Comparison of ENCODE assay signal across 8 mouse cellular contexts in the genomic region with DNA sequence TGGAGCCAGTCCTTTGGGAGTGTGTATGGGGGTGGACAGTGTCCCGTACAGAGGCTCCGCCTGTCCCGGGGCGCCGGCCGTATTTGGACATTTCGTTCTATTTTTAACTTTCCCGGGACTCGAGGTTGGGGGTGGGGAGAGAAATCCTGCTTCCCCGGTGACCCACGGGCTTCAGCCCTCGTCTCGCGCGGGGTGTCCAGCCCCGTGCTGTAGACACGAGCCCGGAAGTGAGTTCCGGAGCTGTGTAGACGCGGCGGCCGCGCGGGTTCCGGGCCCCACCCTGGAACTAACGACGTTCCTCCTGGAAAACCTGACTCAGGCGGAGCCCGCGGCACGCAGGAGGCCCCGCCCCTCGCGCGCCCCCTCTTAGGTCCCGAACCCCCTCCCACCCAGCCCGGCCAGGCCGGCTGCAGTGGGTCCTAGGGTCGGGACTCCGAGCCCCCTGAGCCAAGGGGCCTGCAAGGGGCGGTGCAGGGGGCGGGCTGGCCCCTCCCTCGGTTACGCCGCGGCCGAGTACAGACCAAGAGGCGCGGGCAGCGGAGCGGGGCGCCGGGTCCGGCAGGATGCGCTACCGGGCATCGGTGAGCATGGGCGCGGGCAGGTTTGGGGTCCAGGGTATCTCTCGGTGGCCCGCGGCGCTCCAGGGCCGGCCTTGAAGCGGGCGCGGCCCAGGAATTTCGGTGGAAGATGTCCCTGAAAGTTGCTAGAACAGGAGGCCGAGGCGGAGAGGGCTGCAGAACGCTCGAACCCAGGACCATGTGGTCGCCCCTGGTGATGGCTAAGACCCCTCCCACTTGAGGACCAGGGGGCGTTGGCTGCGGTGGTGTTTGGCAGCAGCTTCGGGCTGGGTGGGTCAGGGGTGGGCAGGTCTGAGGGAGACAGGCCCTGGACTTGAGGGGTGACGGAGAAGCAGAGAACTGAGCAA. TPM values are rescaled to one million over a fixed set of nuclear protein-coding genes. Genes with fewer than 3 reads are reported as not detected.
DNase-seq lines count a peak whose midpoint lies in the region; ATAC-seq and TF ChIP-seq lines count a peak whose summit lies in the region.

No protein-coding gene starts in this region.

- WGBS in hindbrain, embryonic 14.5 days = 2% methylated on average over 78 of the region's 78 CpGs
- WGBS in limb, embryonic 10.5 days = 2% methylated on average over 78 of the region's 78 CpGs
- WGBS in midbrain, embryonic 11.5 days = 1% methylated on average over 78 of the region's 78 CpGs
- 2% methylated on average over 78 of the region's 78 CpGs for WGBS in small intestine, adult 2 months

- no peak overlapping the region for H3K27ac ChIP-seq in hindbrain, embryonic 14.5 days
- H3K27ac ChIP-seq in limb, embryonic 10.5 days = peak overlapping the region; percentile 84
- no peak overlapping the region for H3K27ac ChIP-seq in midbrain, embryonic 11.5 days (ENCODE audit: low read depth, low read length)
- peak overlapping the region; percentile 84 for H3K27ac ChIP-seq in small intestine, adult 2 months (ENCODE audit: insufficient read depth, low read depth, low read length)

- peak; percentile 34 for TF ChIP-seq POLR2A in small intestine, adult 2 months (IDR thresholded peaks at IDR 0.05; ENCODE audit: low read depth, low read length)

- no peak for TF ChIP-seq CTCF in small intestine, adult 2 months (IDR thresholded peaks at IDR 0.05; ENCODE audit: extremely low read depth, insufficient read length, insufficient replicate concordance, low read depth, low read length)

- peaks cover 37% of the 10 kb centered on the region for H3K27me3 ChIP-seq in hindbrain, embryonic 14.5 days (ENCODE audit: control insufficient read depth, insufficient read depth, low read length)
- peaks cover 52% of the 10 kb centered on the region for H3K27me3 ChIP-seq in limb, embryonic 10.5 days (ENCODE audit: low read depth, poor library complexity, severe bottlenecking)
- H3K27me3 ChIP-seq in midbrain, embryonic 11.5 days (ENCODE audit: control insufficient read depth, insufficient read depth, low read length) = peaks cover 33% of the 10 kb centered on the region
- no peaks in the 10 kb centered on the region for H3K27me3 ChIP-seq in small intestine, adult 2 months (ENCODE audit: control insufficient read depth, insufficient read depth, low read length)

- H3K9ac ChIP-seq in hindbrain, embryonic 14.5 days = peak overlapping the region; percentile 69
- peak overlapping the region; percentile 70 for H3K9ac ChIP-seq in midbrain, embryonic 11.5 days (ENCODE audit: low read length)

- peak overlapping the region; percentile 68 for H3K4me2 ChIP-seq in hindbrain, embryonic 14.5 days (replicated peaks)
- H3K4me2 ChIP-seq in midbrain, embryonic 11.5 days = peak overlapping the region; percentile 99

- H3K4me3 ChIP-seq in hindbrain, embryonic 14.5 days (replicated peaks; ENCODE audit: low read length) = peak overlapping the region; percentile 39
- H3K4me3 ChIP-seq in limb, embryonic 10.5 days = peak overlapping the region; percentile 67
- peak overlapping the region; percentile 58 for H3K4me3 ChIP-seq in midbrain, embryonic 11.5 days (ENCODE audit: low read depth, low read length)
- H3K4me3 ChIP-seq in small intestine, adult 2 months (ENCODE audit: low read depth, low read length) = peak overlapping the region; percentile 97

- H3K36me3 ChIP-seq in hindbrain, embryonic 14.5 days (replicated peaks; ENCODE audit: control insufficient read depth, insufficient read depth) = peaks cover 2% of the 10 kb centered on the region; the same call in 1 of the 2 replicates
- peaks cover 21% of the 10 kb centered on the region for H3K36me3 ChIP-seq in limb, embryonic 10.5 days
- no peaks in the 10 kb centered on the region for H3K36me3 ChIP-seq in midbrain, embryonic 11.5 days (ENCODE audit: control insufficient read depth, insufficient read depth, low read length)
- peaks cover 17% of the 10 kb centered on the region for H3K36me3 ChIP-seq in small intestine, adult 2 months (ENCODE audit: control insufficient read depth, insufficient read depth, low read length)

- peaks cover 19% of the 10 kb centered on the region; the same call in 1 of the 2 replicates for H3K4me1 ChIP-seq in hindbrain, embryonic 14.5 days (replicated peaks; ENCODE audit: control insufficient read depth, insufficient read depth, low read length)
- H3K4me1 ChIP-seq in limb, embryonic 10.5 days = peaks cover 60% of the 10 kb centered on the region
- peaks cover 20% of the 10 kb centered on the region for H3K4me1 ChIP-seq in midbrain, embryonic 11.5 days (ENCODE audit: control insufficient read depth, insufficient read depth, low read length)
- H3K4me1 ChIP-seq in small intestine, adult 2 months (ENCODE audit: control insufficient read depth, insufficient read depth, insufficient read length, low read length) = peaks cover 38% of the 10 kb centered on the region

- DNase-seq in NIH3T3 (ENCODE audit: low read depth) = peak; percentile 91
- DNase-seq in cerebellum, adult 8-10 months = peak; percentile 65
- peak; percentile 75 for DNase-seq in gastrocnemius, adult 18-20 months (ENCODE audit: low spot score)
- peak; percentile 30 for DNase-seq in hindbrain, embryonic 14.5 days (ENCODE audit: low spot score)
- DNase-seq in limb, embryonic 10.5 days (ENCODE audit: low spot score) = peak; percentile 78
- peak; percentile 92 for DNase-seq in midbrain, embryonic 11.5 days (ENCODE audit: low spot score, missing footprints)
- DNase-seq in yolk sac, embryonic 10.5 days (ENCODE audit: low spot score) = peak; percentile 82

- ATAC-seq in hindbrain, embryonic 14.5 days (ENCODE audit: low FRiP score) = peak; percentile 34; the same call in 1 of the 2 replicates
- ATAC-seq in midbrain, embryonic 11.5 days (ENCODE audit: low FRiP score) = peak; percentile 18

- no peaks in the 10 kb centered on the region for H3K9me3 ChIP-seq in hindbrain, embryonic 14.5 days (ENCODE audit: control insufficient read depth, low read length)
- no peaks in the 10 kb centered on the region for H3K9me3 ChIP-seq in limb, embryonic 10.5 days (replicated peaks)
- H3K9me3 ChIP-seq in midbrain, embryonic 11.5 days (ENCODE audit: control insufficient read depth, low read length) = no peaks in the 10 kb centered on the region

RNA-seq across cellular contexts. Expression of gene Myo1c, which starts 5.6 kb away (rescaled TPM):
- total RNA-seq in gastrocnemius, adult 18-20 months (2021) = 10 to 100 TPM; 32.6 to 40.7 TPM
- 8.7 and 10.4 TPM in 2 replicates for polyA plus RNA-seq in hindbrain, embryonic 14.5 days (2014; fragmentation: Nextera tagmentation; extraction: Ambion mirVana)
- polyA plus RNA-seq in limb, embryonic 10.5 days (2016; fragmentation: Nextera tagmentation; extraction: Ambion mirVana) = 19.7 and 20.2 TPM in 2 replicates
- polyA plus RNA-seq in midbrain, embryonic 11.5 days (2014; fragmentation: Nextera tagmentation; extraction: Ambion mirVana) = 9.8 and 10.2 TPM in 2 replicates
- 23.2 and 28.7 TPM in 2 replicates for polyA plus RNA-seq in small intestine, adult 2 months (2012; rRNA removed)

RNA-seq across cellular contexts. Expression of gene Crk, which starts 23.2 kb away (rescaled TPM):
- total RNA-seq in gastrocnemius, adult 18-20 months (2021) = 10 to 100 TPM; 50.3 to 60.6 TPM
- 102 and 115 TPM in 2 replicates for polyA plus RNA-seq in hindbrain, embryonic 14.5 days (2014; fragmentation: Nextera tagmentation; extraction: Ambion mirVana)
- polyA plus RNA-seq in limb, embryonic 10.5 days (2016; fragmentation: Nextera tagmentation; extraction: Ambion mirVana) = 105 and 123 TPM in 2 replicates
- polyA plus RNA-seq in midbrain, embryonic 11.5 days (2014; fragmentation: Nextera tagmentation; extraction: Ambion mirVana) = 128 and 130 TPM in 2 replicates
- polyA plus RNA-seq in small intestine, adult 2 months (2012; rRNA removed) = 71.4 and 111 TPM in 2 replicates

RNA-seq across cellular contexts. Expression of gene Inpp5k, which starts 25.1 kb away (rescaled TPM):
- 10 to 100 TPM; 24.6 to 25.0 TPM for total RNA-seq in gastrocnemius, adult 18-20 months (2021)
- polyA plus RNA-seq in hindbrain, embryonic 14.5 days (2014; fragmentation: Nextera tagmentation; extraction: Ambion mirVana) = 42.3 and 44.9 TPM in 2 replicates
- polyA plus RNA-seq in limb, embryonic 10.5 days (2016; fragmentation: Nextera tagmentation; extraction: Ambion mirVana) = 14.4 and 17.6 TPM in 2 replicates
- 23.7 and 25.6 TPM in 2 replicates for polyA plus RNA-seq in midbrain, embryonic 11.5 days (2014; fragmentation: Nextera tagmentation; extraction: Ambion mirVana)
- polyA plus RNA-seq in small intestine, adult 2 months (2012; rRNA removed) = 14.3 and 35.3 TPM in 2 replicates

Comparison
In these comparisons a context has a peak if more than half of its experiments do, and no peak if none do; other contexts are left out.
1. DNase-seq: peak in every context shown above with its lines; median percentile 92 in midbrain, embryonic 11.5 days; 91 in NIH3T3; 82 in yolk sac, embryonic 10.5 days; 78 in limb, embryonic 10.5 days; 75 in gastrocnemius, adult 18-20 months; 65 in cerebellum, adult 8-10 months; 30 in hindbrain, embryonic 14.5 days.
2. H3K27ac ChIP-seq: peak in limb, embryonic 10.5 days (single experiment) and small intestine, adult 2 months (single experiment); none in hindbrain, embryonic 14.5 days (single experiment) and midbrain, embryonic 11.5 days (single experiment).
3. H3K4me3 ChIP-seq: peak in every context shown above with its lines; median percentile 97 in small intestine, adult 2 months; 67 in limb, embryonic 10.5 days; 58 in midbrain, embryonic 11.5 days; 39 in hindbrain, embryonic 14.5 days.